Mouse (Mus musculus) embryonic fibroblast, embryonic 13.5 days (primary cell): ENCODE measurements around the gene Slc24a3.

ENCODE experiments used
- CTCF ChIP-seq: IDR thresholded peaks from 2 replicates; pipeline ENCODE4 v1.5.1; 2011; ENCODE audit warnings: mild to moderate bottlenecking, control low read depth, low read length, moderate library complexity, borderline replicate concordance; ENCODE audit not compliant: insufficient read depth
- POLR2A ChIP-seq: IDR thresholded peaks from 2 replicates; pipeline ENCODE4 v1.6.1; 2011; ENCODE audit warnings: low read depth, mild to moderate bottlenecking, control low read depth, low read length, moderate library complexity

DNA sequence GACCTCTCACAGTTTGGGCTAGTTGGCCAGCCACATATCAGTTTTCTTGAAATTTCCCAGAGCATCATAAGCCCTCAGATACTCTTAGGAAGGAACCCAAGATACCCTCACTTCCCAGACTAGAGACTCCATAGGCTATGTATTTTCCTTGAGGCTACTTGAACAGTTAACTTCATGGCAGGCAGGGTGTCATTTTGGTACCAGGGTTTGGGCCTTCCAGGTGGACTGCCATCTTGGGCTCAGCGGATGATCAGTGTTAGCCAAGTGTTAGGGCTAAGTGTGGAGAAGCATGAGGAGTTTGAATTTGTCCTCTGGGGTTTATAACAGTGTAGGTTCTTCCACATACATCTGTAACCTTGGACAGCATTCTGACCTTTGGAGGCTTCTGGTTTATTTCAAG lies 124.6 kb downstream of the Slc24a3 start:
- TF ChIP-seq CTCF (no peak), POLR2A (no peak)
